ENCODE assay signal across 27 mouse cellular contexts in the genomic region with DNA sequence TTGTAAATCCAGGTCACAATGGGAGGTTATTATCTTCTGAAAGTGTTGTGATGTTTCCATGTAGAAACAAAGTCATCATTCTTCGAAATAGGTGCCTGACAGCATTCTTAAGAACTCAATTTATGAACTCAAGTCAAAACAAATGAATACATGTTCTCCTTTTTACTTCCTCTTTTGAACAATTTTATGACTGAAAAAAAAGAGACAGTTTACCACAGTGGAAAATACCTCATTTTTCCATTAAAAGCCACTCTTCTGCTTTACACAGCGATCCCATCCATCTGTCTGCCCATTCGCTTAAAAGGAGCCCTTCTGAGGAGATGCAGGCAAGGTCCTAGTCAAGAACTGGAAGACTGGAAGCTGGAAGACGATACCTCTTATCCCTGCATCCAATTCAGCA.
DNase-seq lines count a peak whose midpoint lies in the region; ATAC-seq and TF ChIP-seq lines count a peak whose summit lies in the region.
"Had no signal": no experiment of that assay in that cellular context is flagged by ENCODE, and none has a peak within 500 bp of the region (broad histone marks: within the 10 kb centered on the region; RNA-seq: fewer than 3 reads in every experiment).

No protein-coding gene starts in this region.

- no peak overlapping the region for H3K27ac ChIP-seq in MEL (ENCODE audit: control insufficient read depth, low read depth, low read length)
- H3K27ac ChIP-seq: embryonic facial prominence, embryonic 15.5 days; heart, adult 2 months; hindbrain, embryonic 14.5 days; limb, embryonic 15.5 days; liver, embryonic 14.5 days; lung, embryonic 15.5 days; midbrain, embryonic 13.5 days; neural tube, embryonic 12.5 days had no signal

- TF ChIP-seq POLR2A in MEL (IDR thresholded peaks at IDR 0.05; ENCODE audit: control insufficient read depth in 1 of 2, insufficient read depth in 1 of 2, low read depth in 1 of 2, low read length in 2 of 2, poor library complexity in 1 of 2), result no peak

- TF ChIP-seq CTCF in MEL (IDR thresholded peaks at IDR 0.05 in 2 of 3, conservative IDR thresholded peaks at IDR 0.05 in 1 of 3; ENCODE audit: control insufficient read depth in 1 of 3, insufficient read depth in 1 of 3, low read depth in 2 of 3, low read length in 3 of 3, poor library complexity in 1 of 3, severe bottlenecking in 1 of 3), result no peak

- no peaks in the 10 kb centered on the region for H3K79me2 ChIP-seq in MEL (ENCODE audit: control insufficient read depth, insufficient read depth, low read length, poor library complexity)

- no peaks in the 10 kb centered on the region for H3K27me3 ChIP-seq in MEL (ENCODE audit: control insufficient read depth in 1 of 2, insufficient read depth in 2 of 2, low read length in 2 of 2)
- H3K27me3 ChIP-seq: embryonic facial prominence, embryonic 15.5 days; limb, embryonic 15.5 days; lung, embryonic 15.5 days; midbrain, embryonic 13.5 days; neural tube, embryonic 12.5 days had no signal

- DNase-seq in lung, postnatal 25 days (ENCODE audit: low spot score), result peak; percentile 12
- no peak for DNase-seq in lung, postnatal 36 days
- peak; percentile 6 for DNase-seq in MEL (ENCODE audit: low read depth, low spot score)
- DNase-seq in gastrocnemius, adult 8-10 months (ENCODE audit: low spot score in 2 of 2), result no peak
- DNase-seq in embryo, embryonic 10 days (ENCODE audit: low spot score), result no peak
- no peak for DNase-seq in adrenal gland, adult 2 months
- DNase-seq: adrenal gland, postnatal 25 days; cerebellum, adult 2 months; cerebellum, postnatal 25 days; gastrocnemius, postnatal 10 days; kidney, adult 8-10 months; kidney, postnatal 14 days; left cerebral cortex, postnatal 4 days; retina, postnatal 1 day; thymus, postnatal 14 days had no signal

- no peaks in the 10 kb centered on the region for H3K4me1 ChIP-seq in MEL (ENCODE audit: control insufficient read depth in 1 of 2, insufficient read depth in 2 of 2, low read length in 2 of 2)
- H3K4me1 ChIP-seq: embryonic facial prominence, embryonic 15.5 days; limb, embryonic 15.5 days; lung, embryonic 15.5 days; megakaryocyte, embryonic 14.5 days; midbrain, embryonic 13.5 days; neural tube, embryonic 12.5 days had no signal

- H3K36me3 ChIP-seq in MEL (ENCODE audit: control insufficient read depth in 1 of 2, insufficient read depth in 2 of 2, low read length in 2 of 2), result no peaks in the 10 kb centered on the region
- H3K36me3 ChIP-seq: embryonic facial prominence, embryonic 15.5 days; limb, embryonic 15.5 days; lung, embryonic 15.5 days; midbrain, embryonic 13.5 days; neural tube, embryonic 12.5 days had no signal

- H3K9ac ChIP-seq in MEL (ENCODE audit: control insufficient read depth, low read depth, low read length, poor library complexity, severe bottlenecking), result no peak overlapping the region
- H3K9ac ChIP-seq: embryonic facial prominence, embryonic 15.5 days; hindbrain, embryonic 14.5 days; limb, embryonic 15.5 days; liver, embryonic 14.5 days; lung, embryonic 15.5 days; midbrain, embryonic 13.5 days; neural tube, embryonic 12.5 days had no signal

- TF ChIP-seq RAD21 in MEL (IDR thresholded peaks at IDR 0.05; ENCODE audit: low read depth, low read length), result no peak

- no peaks in the 10 kb centered on the region for H3K9me3 ChIP-seq in MEL (replicated peaks; ENCODE audit: insufficient read depth, low read length)
- H3K9me3 ChIP-seq: embryonic facial prominence, embryonic 15.5 days; limb, embryonic 15.5 days; lung, embryonic 15.5 days; megakaryocyte, embryonic 14.5 days; midbrain, embryonic 13.5 days; neural tube, embryonic 12.5 days had no signal

- no peak overlapping the region for H3K4me3 ChIP-seq in MEL (ENCODE audit: control insufficient read depth in 1 of 2, insufficient read depth in 1 of 2, low read depth in 2 of 2, low read length in 2 of 2)
- H3K4me3 ChIP-seq: embryonic facial prominence, embryonic 15.5 days; heart, adult 2 months; limb, embryonic 15.5 days; lung, embryonic 15.5 days; megakaryocyte, embryonic 14.5 days; midbrain, embryonic 13.5 days; neural tube, embryonic 12.5 days had no signal

- no peak for TF ChIP-seq EP300 in MEL (IDR thresholded peaks at IDR 0.05; ENCODE audit: low read depth in 1 of 2, low read length in 2 of 2)

- ATAC-seq in granulocyte monocyte progenitor cell, adult 5-6 weeks (replicated peaks; ENCODE audit: poor library complexity, severe bottlenecking), result peak; percentile 64
- peak; percentile 59 for ATAC-seq in neutrophil, adult 5-6 weeks (ENCODE audit: extremely low read depth, insufficient number of reproducible peaks, low FRiP score, poor library complexity, severe bottlenecking)
- ATAC-seq: forebrain, embryonic 14.5 days; midbrain, embryonic 13.5 days had no signal

TF ChIP-seq in MEL, 35 proteins besides CTCF, POLR2A, EP300 and RAD21:
- no peak for TF ChIP-seq JUND (IDR thresholded peaks at IDR 0.05; ENCODE audit: low read depth, low read length)
- no peak for TF ChIP-seq USF2 (IDR thresholded peaks at IDR 0.05; ENCODE audit: borderline replicate concordance in 1 of 2, insufficient read depth in 1 of 2, low read depth in 1 of 2, low read length in 2 of 2)
- no peak for TF ChIP-seq POLR2AphosphoS2 (IDR thresholded peaks at IDR 0.05; ENCODE audit: low read length)
- TF ChIP-seq NELFE (IDR thresholded peaks at IDR 0.05; ENCODE audit: low read depth, low read length), result no peak
- no peak for TF ChIP-seq MYC (IDR thresholded peaks at IDR 0.05; ENCODE audit: low read depth, low read length)
- TF ChIP-seq E2F4 (IDR thresholded peaks at IDR 0.05; ENCODE audit: borderline replicate concordance, low read depth, low read length), result no peak
- TF ChIP-seq MEF2A (IDR thresholded peaks at IDR 0.05; ENCODE audit: extremely low read depth, insufficient replicate concordance, low read depth, low read length, poor library complexity, severe bottlenecking), result no peak
- no peak for TF ChIP-seq UBTF (IDR thresholded peaks at IDR 0.05; ENCODE audit: borderline replicate concordance, insufficient read depth, low read depth, low read length)
- no peak for TF ChIP-seq CHD2 (IDR thresholded peaks at IDR 0.05; ENCODE audit: low read length)
- no peak for TF ChIP-seq TAL1 (IDR thresholded peaks at IDR 0.05; ENCODE audit: low read length)

Comparison
In these comparisons a context has a peak if more than half of its experiments do, and no peak if none do; other contexts are left out.
1. DNase-seq: peak in lung, postnatal 25 days (single experiment) and MEL (single experiment); none in lung, postnatal 36 days (single experiment), gastrocnemius, adult 8-10 months (0 of 2), embryo, embryonic 10 days (single experiment) and adrenal gland, adult 2 months (single experiment).